Mouse (Mus musculus) testis, adult 2 months (tissue): ENCODE results near the gene Olfr905.

ENCODE experiments used
- CTCF ChIP-seq: fragments of 200-500 bp; IDR thresholded peaks from 2 replicates; pipeline ENCODE4 v1.5.1; 2012; ENCODE audit warnings: low read depth, mild to moderate bottlenecking, inconsistent platforms, low read length, moderate library complexity; ENCODE audit not compliant: control insufficient read depth, insufficient read depth, insufficient replicate concordance
- POLR2A ChIP-seq: fragments of 200-500 bp; IDR thresholded peaks from 2 replicates; pipeline ENCODE4 v1.6.1; 2012; ENCODE audit warnings: low read depth, mild to moderate bottlenecking, inconsistent platforms, low read length, moderate library complexity; ENCODE audit not compliant: control insufficient read depth

- TF ChIP-seq CTCF (no peak), POLR2A (no peak)
Observed at GRCm38 (mm10) chr9:38512353-38512752, 41.4 kb downstream of the Olfr905 start.
